In genomic region chr11:109358549-109358948, GRCm38 (mm10) we compare ENCODE assay signal across 10 mouse cellular contexts. TPM values are rescaled to one million over a fixed set of nuclear protein-coding genes. Genes with fewer than 3 reads are reported as not detected.
DNase-seq lines count a peak whose midpoint lies in the region; ATAC-seq lines count a peak whose summit lies in the region.
"Had no signal": no experiment of that assay in that cellular context is flagged by ENCODE, and none has a peak within 500 bp of the region (broad histone marks: within the 10 kb centered on the region; RNA-seq: fewer than 3 reads in every experiment).

No protein-coding gene starts in this region.

- H3K4me2 ChIP-seq in forebrain, embryonic 12.5 days: no peak overlapping the region
- no peak overlapping the region for H3K4me2 ChIP-seq in midbrain, embryonic 14.5 days (ENCODE audit: low read length)

- H3K36me3 ChIP-seq in forebrain, embryonic 12.5 days (replicated peaks): no peaks in the 10 kb centered on the region
- no peaks in the 10 kb centered on the region for H3K36me3 ChIP-seq in midbrain, embryonic 14.5 days (ENCODE audit: control insufficient read depth, insufficient read depth, low read length)

- WGBS in forebrain, embryonic 12.5 days: 1% methylated on average over 3 of the region's 3 CpGs
- 15% methylated on average over 3 of the region's 3 CpGs for WGBS in midbrain, embryonic 14.5 days

- H3K27me3 ChIP-seq in forebrain, embryonic 12.5 days: peaks cover 18% of the 10 kb centered on the region
- H3K27me3 ChIP-seq in midbrain, embryonic 14.5 days (ENCODE audit: control insufficient read depth, insufficient read depth, low read length): 0 out of 2 replicates have a peak, but pooled peaks cover 6% of the 10 kb centered on the region

- H3K9me3 ChIP-seq in forebrain, embryonic 12.5 days: no peaks in the 10 kb centered on the region
- no peaks in the 10 kb centered on the region for H3K9me3 ChIP-seq in midbrain, embryonic 14.5 days (ENCODE audit: control insufficient read depth, low read length)

- peak; percentile 9 for DNase-seq in adrenal gland, postnatal 14 days
- no peak for DNase-seq in adrenal gland, postnatal 10 days
- DNase-seq in layer of hippocampus, adult 9-11 months: peak; percentile 53
- no peak for DNase-seq in layer of hippocampus, adult 18-20 months (ENCODE audit: low spot score in 2 of 2)
- DNase-seq in midbrain, embryonic 14.5 days: peak; percentile 47
- DNase-seq in thymus, postnatal 10 days (ENCODE audit: low spot score in 2 of 2): no peak
- no peak for DNase-seq in natural killer cell, adult 2 months (ENCODE audit: low spot score in 2 of 2)
- DNase-seq: gastrocnemius, postnatal 25 days had no signal

- H3K27ac ChIP-seq in forebrain, embryonic 12.5 days: peak overlapping the region; percentile 68
- H3K27ac ChIP-seq in midbrain, embryonic 14.5 days (replicated peaks; ENCODE audit: low read depth, low read length): peak overlapping the region; percentile 57

- no peak overlapping the region for H3K9ac ChIP-seq in forebrain, embryonic 12.5 days
- no peak overlapping the region for H3K9ac ChIP-seq in midbrain, embryonic 14.5 days (replicated peaks; ENCODE audit: low read length)

- H3K4me1 ChIP-seq in forebrain, embryonic 12.5 days: peaks cover 40% of the 10 kb centered on the region
- 0 out of 2 replicates have a peak, but pooled peaks cover 3% of the 10 kb centered on the region for H3K4me1 ChIP-seq in midbrain, embryonic 14.5 days (ENCODE audit: control insufficient read depth, insufficient read depth, low read length)

- ATAC-seq in forebrain, embryonic 12.5 days (ENCODE audit: low FRiP score): peak; percentile 6; the same call in 1 of the 2 replicates
- no peak for ATAC-seq in midbrain, embryonic 14.5 days (ENCODE audit: low FRiP score, low TSS enrichment)

- H3K4me3 ChIP-seq in forebrain, embryonic 12.5 days (replicated peaks): no peak overlapping the region
- H3K4me3 ChIP-seq in midbrain, embryonic 14.5 days (replicated peaks; ENCODE audit: low read depth, low read length): no peak overlapping the region

RNA-seq across cellular contexts. Expression of gene Gna13, which starts 4.1 kb away (rescaled TPM):
- total RNA-seq in adrenal gland, postnatal 14 days (2021): 61.7 and 65.3 TPM in 2 replicates
- total RNA-seq in adrenal gland, postnatal 10 days (2021): 10 to 100 TPM; 68.2 to 70.3 TPM
- total RNA-seq in layer of hippocampus, adult 18-20 months (2021): 10 to 100 TPM; 55.5 to 59.9 TPM
- 20.7 and 20.9 TPM in 2 replicates for polyA plus RNA-seq in forebrain, embryonic 12.5 days (2016; fragmentation: Nextera tagmentation; extraction: Ambion mirVana)
- polyA plus RNA-seq in midbrain, embryonic 14.5 days (2014; fragmentation: Nextera tagmentation; extraction: Ambion mirVana): 16.4 and 21.7 TPM in 2 replicates

RNA-seq across cellular contexts. Expression of gene 9930022D16Rik, which starts 55.2 kb away (rescaled TPM):
- not detected in 2 replicates for total RNA-seq in adrenal gland, postnatal 14 days (2021)
- total RNA-seq in adrenal gland, postnatal 10 days (2021): not detected
- not detected for total RNA-seq in layer of hippocampus, adult 18-20 months (2021)
- polyA plus RNA-seq in forebrain, embryonic 12.5 days (2016; fragmentation: Nextera tagmentation; extraction: Ambion mirVana): not detected in 2 replicates
- polyA plus RNA-seq in midbrain, embryonic 14.5 days (2014; fragmentation: Nextera tagmentation; extraction: Ambion mirVana): not detected in 2 replicates
- total RNA-seq: gastrocnemius, postnatal 25 days had no signal
- polyA plus RNA-seq: limb, embryonic 14.5 days had no signal

Comparison
In these comparisons a context has a peak if more than half of its experiments do, and no peak if none do; other contexts are left out.
1. DNase-seq: peak in adrenal gland, postnatal 14 days (single experiment), layer of hippocampus, adult 9-11 months (single experiment) and midbrain, embryonic 14.5 days (single experiment); none in adrenal gland, postnatal 10 days (single experiment), layer of hippocampus, adult 18-20 months (0 of 2), thymus, postnatal 10 days (0 of 2) and natural killer cell, adult 2 months (0 of 2).